Mouse (Mus musculus): ENCODE results near the gene Lrrc36. TPM values are rescaled to one million over a fixed set of nuclear protein-coding genes. Genes with fewer than 3 reads are reported as not detected.

Gene Lrrc36
- polyA plus RNA-seq, 1 experiment from 2014 or later: 0.10 TPM

- Histone ChIP-seq H3K27me3 (replicated peaks; ENCODE audit: control insufficient read depth, insufficient read depth, low read length) (no peaks in the 10 kb centered on the region), H3K9ac (ENCODE audit: low read depth, low read length) (no peak overlapping the region), H3K4me1 (replicated peaks; ENCODE audit: control insufficient read depth, insufficient read depth, low read length) (peaks cover 18% of the 10 kb centered on the region; the same call in 1 of the 2 replicates), H3K27ac (ENCODE audit: low read depth, low read length) (no peak overlapping the region), H3K36me3 (ENCODE audit: control insufficient read depth, insufficient read depth) (peaks cover 9% of the 10 kb centered on the region; the same call in 1 of the 2 replicates), H3K4me3 (ENCODE audit: low read depth, low read length) (no peak overlapping the region), H3K4me2 (replicated peaks; ENCODE audit: low read depth) (peak overlapping the region; percentile 60), H3K9me3 (ENCODE audit: control insufficient read depth) (no peaks in the 10 kb centered on the region)
- TF ChIP-seq CTCF (IDR thresholded peaks at IDR 0.05; ENCODE audit: low read depth): no peak
- 66% methylated on average over 5 of the region's 5 CpGs for WGBS
- ATAC-seq: no peak
Observed at GRCm38 (mm10) chr8:105470262-105470661, 56.9 kb downstream of the Lrrc36 start.

DNA sequence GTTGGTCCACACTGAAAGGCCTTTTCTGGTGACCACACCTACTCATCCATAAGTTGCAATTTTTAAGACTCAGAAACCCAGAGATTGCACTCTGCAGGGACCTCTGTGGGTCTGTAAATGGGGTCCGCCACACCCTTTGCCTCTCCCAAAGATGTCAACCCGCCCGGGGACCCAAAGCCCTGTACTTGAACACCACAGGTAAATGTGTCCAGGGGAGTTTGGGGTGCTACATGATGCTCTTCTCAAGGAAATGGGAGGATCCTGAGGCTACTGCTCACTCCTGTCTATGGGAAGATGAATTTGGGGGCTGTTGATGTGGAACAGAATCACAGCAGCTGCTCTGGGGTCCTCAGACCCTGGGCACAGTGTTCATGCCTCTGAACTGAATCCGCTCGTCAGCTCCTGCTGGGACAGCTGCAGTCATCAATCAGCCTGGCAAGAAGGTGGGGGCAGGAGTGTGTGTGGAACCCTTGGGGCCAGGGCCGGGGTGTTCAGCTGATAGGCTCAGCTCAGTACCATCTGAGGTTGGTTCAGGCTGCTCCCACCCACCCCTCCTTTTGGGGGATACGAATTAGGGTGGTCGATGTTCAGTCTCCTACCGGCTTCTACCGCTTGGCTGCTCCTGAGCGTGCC is 57.4 kb downstream of the Lrrc36 start:
- Histone ChIP-seq H3K4me1 (replicated peaks; ENCODE audit: control insufficient read depth, insufficient read depth, low read length) (peaks cover 18% of the 10 kb centered on the region; the same call in 1 of the 2 replicates), H3K36me3 (ENCODE audit: control insufficient read depth, insufficient read depth) (peaks cover 14% of the 10 kb centered on the region; the same call in 1 of the 2 replicates), H3K4me3 (ENCODE audit: low read depth, low read length) (peak overlapping the region; percentile 13; the same call in 1 of the 2 replicates), H3K27ac (ENCODE audit: low read depth, low read length) (no peak overlapping the region), H3K4me2 (replicated peaks; ENCODE audit: low read depth) (peak overlapping the region; percentile 60), H3K9me3 (ENCODE audit: control insufficient read depth) (no peaks in the 10 kb centered on the region), H3K27me3 (replicated peaks; ENCODE audit: control insufficient read depth, insufficient read depth, low read length) (no peaks in the 10 kb centered on the region), H3K9ac (ENCODE audit: low read depth, low read length) (peak overlapping the region; percentile 38; the same call in 1 of the 2 replicates)
- peak; percentile 28 for ATAC-seq
- TF ChIP-seq CTCF (IDR thresholded peaks at IDR 0.05; ENCODE audit: low read depth): no peak
- WGBS: 19% methylated on average over 11 of the region's 11 CpGs

DNA sequence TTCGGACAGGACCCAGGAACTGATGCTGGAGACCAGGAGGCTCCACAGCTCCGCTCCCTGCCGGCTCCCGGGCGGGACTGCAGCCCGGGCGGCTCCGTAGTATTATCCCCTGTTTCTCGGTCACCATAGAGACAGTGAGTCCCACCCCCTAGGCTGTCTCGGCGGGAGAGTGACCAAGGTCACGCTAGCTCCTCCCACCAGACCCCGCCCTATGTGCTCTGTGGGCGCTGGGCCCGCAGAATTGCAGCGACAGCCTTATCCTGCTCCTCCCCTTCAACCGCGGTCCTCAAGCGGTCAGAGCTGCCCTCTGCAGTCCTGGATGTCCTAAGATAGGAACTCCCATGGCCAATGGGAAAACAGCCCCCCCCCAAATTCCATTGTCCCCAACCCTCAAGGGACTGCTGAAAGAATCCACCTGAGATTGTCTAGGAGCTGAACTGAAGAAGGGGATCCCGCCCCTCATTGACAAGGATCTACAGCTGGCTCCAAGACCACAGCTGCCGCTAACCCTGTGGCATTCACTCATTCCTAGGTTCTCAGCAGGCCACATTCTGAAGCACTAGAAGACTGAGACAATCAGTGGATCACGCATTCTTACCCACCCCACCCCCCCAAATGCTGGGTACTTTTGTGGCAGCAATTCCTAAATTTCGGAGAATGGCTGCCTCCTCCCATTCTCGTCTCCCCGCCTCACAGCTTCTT is 58.1 kb downstream of the Lrrc36 start, which contains the start of gene Tppp3:
TSS of gene Tppp3 (minus strand) at position 213 of the 702 bp plus-strand sequence.
- Histone ChIP-seq H3K9me3 (ENCODE audit: control insufficient read depth) (no peaks in the 10 kb centered on the region), H3K4me2 (replicated peaks; ENCODE audit: low read depth) (peak within 1 kb of the TSS; percentile 60), H3K36me3 (ENCODE audit: control insufficient read depth, insufficient read depth) (peaks cover 19% of the 10 kb centered on the region; the same call in 1 of the 2 replicates), H3K4me3 (ENCODE audit: low read depth, low read length) (peak within 1 kb of the TSS; percentile 13; the same call in 1 of the 2 replicates), H3K27ac (ENCODE audit: low read depth, low read length) (0 out of 2 replicates have a peak within 1 kb of the TSS, but pooled peaks have one; percentile 46), H3K27me3 (replicated peaks; ENCODE audit: control insufficient read depth, insufficient read depth, low read length) (no peaks in the 10 kb centered on the region), H3K4me1 (replicated peaks; ENCODE audit: control insufficient read depth, insufficient read depth, low read length) (peaks cover 18% of the 10 kb centered on the region; the same call in 1 of the 2 replicates), H3K9ac (ENCODE audit: low read depth, low read length) (peak within 1 kb of the TSS; percentile 38; the same call in 1 of the 2 replicates)
- WGBS: 9% methylated on average over 25 of the region's 25 CpGs
- peak; percentile 91 for ATAC-seq
- peak; percentile 77 for TF ChIP-seq CTCF (IDR thresholded peaks at IDR 0.05; ENCODE audit: low read depth)

GRCm38 (mm10) chr8:105472414-105472932 is 59.1 kb downstream of the Lrrc36 start:
- Histone ChIP-seq H3K9me3 (ENCODE audit: control insufficient read depth) (no peaks in the 10 kb centered on the region), H3K4me1 (replicated peaks; ENCODE audit: control insufficient read depth, insufficient read depth, low read length) (peaks cover 18% of the 10 kb centered on the region; the same call in 1 of the 2 replicates), H3K4me3 (ENCODE audit: low read depth, low read length) (no peak overlapping the region), H3K27ac (ENCODE audit: low read depth, low read length) (no peak overlapping the region), H3K36me3 (ENCODE audit: control insufficient read depth, insufficient read depth) (peaks cover 19% of the 10 kb centered on the region; the same call in 1 of the 2 replicates), H3K27me3 (replicated peaks; ENCODE audit: control insufficient read depth, insufficient read depth, low read length) (no peaks in the 10 kb centered on the region), H3K4me2 (replicated peaks; ENCODE audit: low read depth) (no peak overlapping the region), H3K9ac (ENCODE audit: low read depth, low read length) (no peak overlapping the region)
- TF ChIP-seq CTCF (IDR thresholded peaks at IDR 0.05; ENCODE audit: low read depth): no peak
- no peak for ATAC-seq
- WGBS: 75% methylated on average over 23 of the region's 23 CpGs

- no peak overlapping the region for H3K27ac ChIP-seq (ENCODE audit: low read depth, low read length)
- no peak for TF ChIP-seq CTCF (IDR thresholded peaks at IDR 0.05; ENCODE audit: low read depth)
- 86% methylated on average over 9 of the region's 9 CpGs for WGBS
- peaks cover 19% of the 10 kb centered on the region; the same call in 1 of the 2 replicates for H3K36me3 ChIP-seq (ENCODE audit: control insufficient read depth, insufficient read depth)
- no peak overlapping the region for H3K4me2 ChIP-seq (replicated peaks; ENCODE audit: low read depth)
- H3K27me3 ChIP-seq (replicated peaks; ENCODE audit: control insufficient read depth, insufficient read depth, low read length): no peaks in the 10 kb centered on the region
- no peaks in the 10 kb centered on the region for H3K9me3 ChIP-seq (ENCODE audit: control insufficient read depth)
- peaks cover 18% of the 10 kb centered on the region; the same call in 1 of the 2 replicates for H3K4me1 ChIP-seq (replicated peaks; ENCODE audit: control insufficient read depth, insufficient read depth, low read length)
- H3K9ac ChIP-seq (ENCODE audit: low read depth, low read length): no peak overlapping the region
- H3K4me3 ChIP-seq (ENCODE audit: low read depth, low read length): no peak overlapping the region
- ATAC-seq: no peak
Observed at GRCm38 (mm10) chr8:105472983-105473382, 59.6 kb downstream of the Lrrc36 start.

Measured in intestine, postnatal 0 days (tissue).